Mouse (Mus musculus) stomach, postnatal 0 days (tissue): Measurements from ENCODE around the gene Tmem39a.

Experiments used
- CTCF ChIP-seq: IDR thresholded peaks from 2 replicates; pipeline ENCODE4 v1.5.1; 2016; ENCODE audit warnings: antibody characterized with exemption, low read depth, mild to moderate bottlenecking, moderate library complexity
- EP300 ChIP-seq: optimal IDR thresholded peaks from 2 replicates; pipeline ENCODE3; 2016; ENCODE audit warnings: antibody characterized with exemption

- no peak for TF ChIP-seq CTCF
- no peak for TF ChIP-seq EP300
Observed at GRCm38 (mm10) chr16:38596651-38597050, 38.2 kb downstream of the Tmem39a start.
